Mouse (Mus musculus): ENCODE data around the gene Prcd.

DNA sequence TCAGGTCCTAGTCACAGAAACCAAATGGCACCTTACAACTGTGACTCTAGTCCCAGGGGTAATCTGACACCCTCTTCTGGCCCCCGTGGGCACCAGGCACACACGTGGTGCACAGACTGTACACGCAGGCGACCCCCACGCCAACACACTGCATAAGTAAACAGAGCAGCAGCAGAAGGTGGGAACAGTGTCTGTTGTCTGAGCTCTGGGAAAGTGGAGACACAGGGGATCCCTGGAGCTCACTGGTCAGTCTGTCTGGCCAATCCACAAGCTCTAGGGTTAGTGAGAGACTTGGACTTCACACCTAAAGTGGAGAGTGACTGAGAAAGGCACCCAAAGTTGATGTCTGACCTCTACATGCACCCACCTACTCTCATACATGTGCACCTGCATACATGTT is 16.0 kb downstream of the Prcd start:
- TF ChIP-seq CTCF (IDR thresholded peaks at IDR 0.05; ENCODE audit: low read depth) (no peak), EP300 (IDR thresholded peaks at IDR 0.05; ENCODE audit: low read depth) (no peak)
